Mouse (Mus musculus): ENCODE measurements around the gene Bbx.

Gene Bbx

DNA sequence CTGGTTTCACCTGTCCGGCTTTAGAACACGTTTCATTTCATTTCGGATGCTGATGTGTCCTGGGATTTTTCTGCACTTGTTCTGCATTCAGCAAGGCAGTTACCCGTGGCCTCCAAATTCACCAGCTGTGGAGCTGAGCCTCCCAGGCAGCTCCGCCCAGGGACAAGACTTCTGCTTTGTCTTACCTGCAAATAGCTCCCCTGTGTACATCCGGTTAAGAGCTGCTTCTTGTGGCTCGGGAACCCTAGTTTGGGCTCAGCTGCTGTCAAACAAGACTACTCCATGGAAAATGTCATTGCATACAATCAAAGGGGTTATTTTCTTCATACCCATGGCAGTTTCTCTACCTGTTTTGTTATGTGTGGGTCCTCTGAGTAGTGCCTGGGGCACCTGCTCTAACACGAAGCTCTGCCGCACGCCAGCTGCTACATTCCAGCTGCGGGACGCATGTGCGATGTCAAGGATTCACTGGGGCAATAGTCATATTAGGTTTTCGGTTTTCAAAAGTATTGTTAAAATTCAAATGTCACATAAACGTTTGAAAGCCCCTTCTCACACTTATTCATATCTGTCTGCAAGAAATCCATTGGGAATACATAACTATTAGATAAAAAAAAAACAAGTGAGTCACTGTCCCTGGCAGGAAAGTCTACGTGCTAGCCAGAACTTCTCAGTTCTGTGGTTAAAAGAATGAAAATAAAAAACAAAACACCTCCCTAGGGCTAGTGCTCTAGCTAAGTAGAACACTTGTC lies 264.8 kb downstream of the Bbx start:
- no peak for DNase-seq (ENCODE audit: low read depth, low spot score)

DNA sequence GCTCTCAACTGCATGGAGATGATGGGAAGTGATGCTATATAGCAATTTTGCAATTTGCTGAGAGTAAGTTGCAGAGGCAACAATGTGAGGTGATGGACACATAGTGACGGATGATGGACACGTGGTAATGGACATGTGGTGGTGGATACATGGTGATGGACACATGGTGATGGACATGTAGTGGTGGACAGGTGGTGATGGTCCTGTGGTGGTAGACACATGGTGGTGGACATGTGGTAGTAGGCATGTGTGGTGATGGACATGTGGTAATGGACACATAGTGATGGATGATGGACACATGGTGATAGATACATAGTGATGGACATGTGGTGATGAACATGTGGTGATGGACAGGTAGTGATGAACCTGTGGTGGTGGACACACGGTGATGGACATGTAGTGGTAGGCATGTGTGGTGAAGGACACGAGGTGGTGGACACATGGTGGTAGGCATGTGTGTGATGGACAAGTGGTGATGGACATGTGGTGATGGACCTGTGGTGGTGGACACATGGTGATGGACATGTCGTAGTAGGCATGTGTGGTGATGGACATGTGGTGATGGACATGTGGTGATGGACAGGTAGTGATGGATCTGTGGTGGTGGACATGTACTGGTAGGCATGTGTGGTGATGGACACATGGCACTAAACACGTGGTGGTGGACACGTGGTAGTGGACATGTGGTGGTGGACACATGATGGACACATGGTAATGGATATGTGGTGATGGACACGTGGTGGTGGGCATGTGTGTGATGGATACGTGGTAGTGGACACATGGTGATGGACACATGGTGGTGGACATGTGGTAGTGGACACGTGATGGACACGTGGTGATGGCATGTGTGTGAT lies 271.5 kb downstream of the Bbx start:
- DNase-seq (ENCODE audit: low read depth, low spot score): no peak

DNA sequence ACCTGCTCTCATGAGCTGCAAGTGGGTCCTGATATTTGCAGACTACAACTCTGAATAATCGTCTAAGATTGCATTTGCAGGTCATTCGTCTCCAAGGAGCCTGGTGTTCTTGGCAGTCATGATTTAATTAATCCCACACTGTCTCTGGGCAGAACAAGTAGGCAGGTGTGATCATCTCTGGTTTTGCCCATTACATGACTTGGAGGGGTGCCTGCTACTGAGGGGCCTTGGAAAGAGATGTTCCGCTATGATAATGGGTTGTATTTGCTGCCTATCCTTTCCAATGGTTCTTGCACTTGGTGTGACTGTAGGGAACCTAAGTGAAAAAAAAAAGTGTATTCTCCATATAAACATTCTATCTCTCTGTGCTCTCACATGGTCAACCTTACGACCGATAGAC lies 273.6 kb downstream of the Bbx start:
- DNase-seq (ENCODE audit: low read depth, low spot score): no peak

DNA sequence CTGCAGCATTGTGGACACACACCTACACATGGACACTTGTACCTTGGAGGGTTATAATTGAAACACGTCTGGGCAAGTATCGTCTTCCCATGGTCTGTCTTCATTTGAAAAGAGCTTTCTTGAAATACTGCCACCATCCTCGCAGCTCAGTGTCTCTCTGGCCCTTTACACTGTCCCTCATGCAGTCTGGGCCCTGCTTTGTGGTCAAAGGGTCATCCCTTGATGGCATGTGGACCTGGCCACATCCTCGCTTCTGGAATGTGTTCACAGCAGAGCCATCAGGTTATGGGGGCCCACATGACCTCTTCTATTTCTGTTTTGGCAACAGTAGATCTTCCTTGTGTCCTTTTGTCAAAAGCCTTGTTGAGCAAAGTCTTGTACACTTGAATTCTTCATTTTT lies 282.6 kb downstream of the Bbx start:
- DNase-seq (ENCODE audit: low read depth, low spot score): no peak

DNA sequence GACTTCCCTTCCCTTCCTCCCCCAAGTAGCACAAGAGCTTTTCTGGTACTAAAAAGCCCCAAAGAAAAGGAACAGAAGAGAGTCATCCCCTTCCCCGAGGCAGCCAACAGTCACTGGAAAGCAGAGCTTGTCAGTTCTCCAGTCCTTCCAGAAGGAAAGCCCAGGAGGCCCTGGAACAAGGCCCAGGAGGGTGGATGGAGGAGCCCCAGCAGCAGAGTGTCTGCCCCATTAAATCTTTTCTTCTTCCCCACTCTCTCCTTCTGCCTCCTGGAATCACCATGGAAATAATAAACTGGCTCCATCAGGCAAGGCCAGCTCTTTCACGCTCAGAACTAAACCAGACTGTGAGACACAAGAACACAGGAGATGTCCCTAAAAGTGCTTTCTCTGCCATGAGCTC lies 284.3 kb downstream of the Bbx start:
- DNase-seq (ENCODE audit: low read depth, low spot score): peak; percentile 39

All from brain, embryonic 18.5 days (tissue).